Mouse (Mus musculus) forebrain, embryonic 14.5 days (tissue): ENCODE measurements around the gene Pdlim5. TPM values are rescaled to one million over a fixed set of nuclear protein-coding genes. Genes with fewer than 3 reads are reported as not detected.

ENCODE experiments used
- ATAC-seq: fragments of 200-750 bp; cut with Nextera tagmentation; 2 replicates; pipeline ENCODE4 v1.8.0; 2017; ENCODE audit warnings: mild to moderate bottlenecking, moderate library complexity
- DNase-seq: peaks from one replicate; pipeline ENCODE4 v3.0.0-alpha.2; 2015; ENCODE audit warnings: low spot score
- H3K27ac ChIP-seq: fragments of 300-500 bp; sonication (generic); 2 replicates; pipeline ENCODE4 v1.5.1; 2014; ENCODE audit warnings: low read depth, mild to moderate bottlenecking, control low read depth, low read length, moderate library complexity
- H3K27me3 ChIP-seq: fragments of 300-500 bp; sonication (generic); replicated peaks from 2 replicates; pipeline ENCODE4 v1.6.1; 2014; ENCODE audit warnings: low read length, control low read depth, mixed read lengths; ENCODE audit not compliant: control insufficient read depth, insufficient read depth
- H3K36me3 ChIP-seq: fragments of 300-500 bp; sonication (generic); 2 replicates; pipeline ENCODE4 v1.6.1; 2014; ENCODE audit warnings: low read length, control low read depth; ENCODE audit not compliant: control insufficient read depth, insufficient read depth
- H3K4me1 ChIP-seq: fragments of 300-500 bp; sonication (generic); 2 replicates; pipeline ENCODE4 v1.6.1; 2014; ENCODE audit warnings: antibody characterized with exemption, low read length, control low read depth; ENCODE audit not compliant: control insufficient read depth, insufficient read depth
- H3K4me2 ChIP-seq: fragments of 300-500 bp; sonication (generic); 2 replicates; pipeline ENCODE4 v1.6.1; 2014; ENCODE audit warnings: mild to moderate bottlenecking, control low read depth, low read length
- H3K4me3 ChIP-seq: fragments of 300-500 bp; sonication (generic); 2 replicates; pipeline ENCODE4 v1.5.1; 2014; ENCODE audit warnings: low read depth, low read length, control low read depth
- H3K9ac ChIP-seq: fragments of 300-500 bp; sonication (generic); 2 replicates; pipeline ENCODE4 v1.6.1; 2014; ENCODE audit warnings: mild to moderate bottlenecking, low read length, control low read depth, moderate library complexity
- H3K9me3 ChIP-seq: fragments of 300-500 bp; sonication (generic); replicated peaks from 2 replicates; pipeline ENCODE4 v1.6.1; 2016; ENCODE audit warnings: low read length, control low read depth, mixed read lengths; ENCODE audit not compliant: control insufficient read depth
- WGBS: fragments of 180-500 bp; shearing (Covaris S2); extraction: QIAGEN DNeasy Blood & Tissue Kit; methylation state at CpG from one replicate; pipeline ENCODE4 v1.1.7; 2014; 5-methylcytosine and 5-hydroxymethylcytosine counted together
- polyA plus RNA-seq: library from polyadenylated mRNA; unstranded; fragments of >200 nt; fragmentation: Nextera tagmentation; extraction: Ambion mirVana; gene quantifications from 2 replicates; pipeline ENCODE4 v1.2.1, GENCODE M21; 2014

Pdlim5 gene
- polyA plus RNA-seq, 1 experiment from 2014 or later, result 14.3 TPM

- ATAC-seq (no peak), DNase-seq (no peak)
- Histone ChIP-seq H3K36me3 (no peaks in the 10 kb centered on the region), H3K9ac (no peak overlapping the region), H3K4me1 (peaks cover 3% of the 10 kb centered on the region), H3K27me3 (no peaks in the 10 kb centered on the region), H3K4me3 (no peak overlapping the region), H3K27ac (no peak overlapping the region), H3K4me2 (no peak overlapping the region), H3K9me3 (no peaks in the 10 kb centered on the region)
- 48% methylated on average over 2 of the region's 2 CpGs for WGBS
Measured at GRCm38 (mm10) chr3:142316138-142316740, 79.3 kb downstream of the Pdlim5 start.

GRCm38 (mm10) chr3:142311075-142311474 is 84.4 kb downstream of the Pdlim5 start:
- Histone ChIP-seq H3K9me3 (no peaks in the 10 kb centered on the region), H3K4me1 (peaks cover 17% of the 10 kb centered on the region), H3K36me3 (no peaks in the 10 kb centered on the region), H3K4me3 (no peak overlapping the region), H3K27ac (no peak overlapping the region), H3K4me2 (no peak overlapping the region), H3K9ac (no peak overlapping the region), H3K27me3 (no peaks in the 10 kb centered on the region)
- ATAC-seq (peak; percentile 82; the same call in 1 of the 2 replicates), DNase-seq (peak; percentile 69)
- 14% methylated on average over 2 of the region's 2 CpGs for WGBS

GRCm38 (mm10) chr3:142310446-142310845 is 85.0 kb downstream of the Pdlim5 start:
- Histone ChIP-seq H3K36me3 (no peaks in the 10 kb centered on the region), H3K9ac (no peak overlapping the region), H3K27me3 (no peaks in the 10 kb centered on the region), H3K9me3 (no peaks in the 10 kb centered on the region), H3K4me3 (no peak overlapping the region), H3K4me1 (peaks cover 17% of the 10 kb centered on the region), H3K27ac (no peak overlapping the region; the same call in 1 of the 2 replicates), H3K4me2 (no peak overlapping the region)
- WGBS, result 6% methylated on average over 2 of the region's 2 CpGs
- peak; percentile 70 for DNase-seq
- peak; percentile 84 for ATAC-seq

- Histone ChIP-seq H3K4me2 (no peak overlapping the region), H3K27ac (no peak overlapping the region), H3K27me3 (no peaks in the 10 kb centered on the region), H3K36me3 (no peaks in the 10 kb centered on the region), H3K4me1 (no peaks in the 10 kb centered on the region), H3K9me3 (no peaks in the 10 kb centered on the region), H3K9ac (no peak overlapping the region), H3K4me3 (no peak overlapping the region)
- DNase-seq (no peak), ATAC-seq (peak; percentile 42; the same call in 1 of the 2 replicates)
- 85% methylated on average over 7 of the region's 7 CpGs for WGBS
Measured at GRCm38 (mm10) chr3:142295287-142295676, 100.2 kb downstream of the Pdlim5 start.

GRCm38 (mm10) chr3:142294616-142295286 is 100.7 kb downstream of the Pdlim5 start:
- DNase-seq (peak; percentile 89), ATAC-seq (peak; percentile 92)
- Histone ChIP-seq H3K9me3 (no peaks in the 10 kb centered on the region), H3K4me2 (no peak overlapping the region), H3K27ac (no peak overlapping the region), H3K4me1 (no peaks in the 10 kb centered on the region), H3K27me3 (no peaks in the 10 kb centered on the region), H3K36me3 (no peaks in the 10 kb centered on the region), H3K4me3 (no peak overlapping the region), H3K9ac (no peak overlapping the region)
- 23% methylated on average over 7 of the region's 7 CpGs for WGBS

GRCm38 (mm10) chr3:142293561-142293960 is 101.9 kb downstream of the Pdlim5 start:
- DNase-seq (no peak), ATAC-seq (no peak)
- no peaks in the 10 kb centered on the region for H3K9me3 ChIP-seq
- H3K27me3 ChIP-seq, result no peaks in the 10 kb centered on the region
- no peaks in the 10 kb centered on the region for H3K36me3 ChIP-seq
- 86% methylated on average over 7 of the region's 7 CpGs for WGBS
- H3K4me1 ChIP-seq, result no peaks in the 10 kb centered on the region
- no peak overlapping the region for H3K9ac ChIP-seq
- H3K27ac ChIP-seq, result no peak overlapping the region
- H3K4me2 ChIP-seq, result no peak overlapping the region
- no peak overlapping the region for H3K4me3 ChIP-seq

- H3K4me3 ChIP-seq, result no peak overlapping the region
- H3K4me2 ChIP-seq, result no peak overlapping the region
- 45% methylated on average over 9 of the region's 9 CpGs for WGBS
Measured at GRCm38 (mm10) chr3:142282706-142283105, 112.8 kb downstream of the Pdlim5 start.

GRCm38 (mm10) chr3:142281656-142282055 is 113.8 kb downstream of the Pdlim5 start:
- Histone ChIP-seq H3K4me2 (no peak overlapping the region), H3K36me3 (no peaks in the 10 kb centered on the region), H3K4me3 (no peak overlapping the region), H3K4me1 (no peaks in the 10 kb centered on the region), H3K27me3 (no peaks in the 10 kb centered on the region), H3K9ac (no peak overlapping the region), H3K27ac (no peak overlapping the region), H3K9me3 (no peaks in the 10 kb centered on the region)
- DNase-seq, result no peak
- WGBS, result 84% methylated on average over 7 of the region's 7 CpGs
- ATAC-seq, result no peak

More at GRCm38 (mm10) chr3:142282706-142283105, 112.8 kb downstream of the Pdlim5 start:
- H3K4me1 ChIP-seq, result no peaks in the 10 kb centered on the region
- no peaks in the 10 kb centered on the region for H3K9me3 ChIP-seq
- DNase-seq (peak; percentile 82), ATAC-seq (peak; percentile 79)
- no peak overlapping the region for H3K27ac ChIP-seq
- no peaks in the 10 kb centered on the region for H3K36me3 ChIP-seq
- no peaks in the 10 kb centered on the region for H3K27me3 ChIP-seq
- H3K9ac ChIP-seq, result no peak overlapping the region

GRCm38 (mm10) chr3:142281093-142281445 is 114.4 kb downstream of the Pdlim5 start:
- H3K36me3 ChIP-seq, result no peaks in the 10 kb centered on the region
- peak; percentile 66; the same call in 1 of the 2 replicates for ATAC-seq

More at GRCm38 (mm10) chr3:142281093-142281445, 114.4 kb downstream of the Pdlim5 start:
- Histone ChIP-seq H3K27ac (no peak overlapping the region), H3K9me3 (no peaks in the 10 kb centered on the region), H3K4me3 (no peak overlapping the region), H3K27me3 (no peaks in the 10 kb centered on the region), H3K4me2 (no peak overlapping the region), H3K4me1 (no peaks in the 10 kb centered on the region), H3K9ac (no peak overlapping the region)
- 90% methylated on average over 1 of the region's 1 CpGs for WGBS
- DNase-seq, result no peak
